ENCODE assay signal across 8 mouse cellular contexts in the genomic region with DNA sequence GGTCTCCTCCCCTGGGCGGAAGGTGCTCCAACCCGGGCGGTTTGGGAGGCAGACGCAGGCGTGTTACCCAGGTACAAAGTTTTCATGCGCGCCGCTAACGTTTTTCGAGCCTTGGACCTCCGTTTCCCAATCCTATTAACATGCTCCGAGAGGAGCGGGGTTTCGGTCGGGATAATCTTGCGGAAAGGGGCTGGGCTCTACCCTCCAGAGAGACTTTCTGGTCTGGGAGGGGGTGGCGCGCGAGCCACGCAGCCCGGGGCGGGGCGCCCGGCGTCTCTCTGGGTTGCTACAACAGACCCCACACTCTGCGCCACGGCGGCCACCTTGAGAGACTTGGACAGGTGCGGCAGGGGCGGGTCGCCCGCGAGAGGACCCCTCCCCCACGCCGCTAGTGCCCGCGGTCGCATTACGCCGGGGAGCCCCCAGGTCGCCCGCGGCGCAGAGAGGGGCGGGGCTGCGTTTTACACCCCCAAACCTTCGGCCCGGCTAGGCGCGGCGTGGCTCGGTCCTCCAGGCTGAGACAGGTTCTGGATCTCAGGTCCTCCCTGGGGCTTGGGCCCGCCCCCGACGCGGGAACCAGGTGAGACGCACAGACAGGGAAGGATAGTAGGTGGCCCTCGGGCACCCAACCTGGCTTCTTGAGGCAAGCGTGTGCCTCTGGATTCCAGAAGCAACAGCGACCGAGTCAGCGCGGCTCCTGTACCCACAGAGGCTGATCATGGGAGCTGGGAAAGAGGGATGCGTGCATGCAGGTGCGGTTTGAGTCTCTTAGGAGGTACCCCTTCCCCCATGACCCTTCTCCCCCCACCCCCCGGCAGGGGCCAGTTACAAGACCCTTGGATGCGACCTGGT. TPM values are rescaled to one million over a fixed set of nuclear protein-coding genes. Genes with fewer than 3 reads are reported as not detected.
DNase-seq lines count a peak whose midpoint lies in the region; ATAC-seq and TF ChIP-seq lines count a peak whose summit lies in the region.

No protein-coding gene starts in this region.

- peak; percentile 46 to 62 for DNase-seq in lung, adult 18-20 months
- DNase-seq in lung, postnatal 25 days (ENCODE audit: low spot score) = no peak
- DNase-seq in embryo, embryonic 10.5 days (ENCODE audit: low spot score) = peak; percentile 18
- no peak for DNase-seq in liver, embryonic 14.5 days (ENCODE audit: low read depth in 3 of 3, low spot score in 3 of 3)
- no peak for DNase-seq in thymus, adult 2 months

- peak overlapping the region; percentile 51 for H3K4me3 ChIP-seq in intestine, embryonic 15.5 days (replicated peaks)
- H3K4me3 ChIP-seq in liver, embryonic 14.5 days (ENCODE audit: insufficient read depth in 1 of 2, low read depth in 2 of 2, low read length in 2 of 2) = peak overlapping the region; percentile 24 to 48
- peak overlapping the region; percentile 52 for H3K4me3 ChIP-seq in neural tube, embryonic 15.5 days (replicated peaks)
- no peak overlapping the region for H3K4me3 ChIP-seq in thymus, adult 2 months (ENCODE audit: control insufficient read depth, insufficient read depth, low read length)

- no peaks in the 10 kb centered on the region for H3K9me3 ChIP-seq in intestine, embryonic 15.5 days
- H3K9me3 ChIP-seq in liver, embryonic 14.5 days (ENCODE audit: control insufficient read depth, low read length) = no peaks in the 10 kb centered on the region
- no peaks in the 10 kb centered on the region for H3K9me3 ChIP-seq in neural tube, embryonic 15.5 days (replicated peaks)

- H3K9ac ChIP-seq in intestine, embryonic 15.5 days = peak overlapping the region; percentile 22
- H3K9ac ChIP-seq in liver, embryonic 14.5 days (replicated peaks) = no peak overlapping the region
- H3K9ac ChIP-seq in neural tube, embryonic 15.5 days (replicated peaks) = peak overlapping the region; percentile 55

- peak; percentile 78 for ATAC-seq in intestine, embryonic 15.5 days
- peak; percentile 28; the same call in 1 of the 2 replicates for ATAC-seq in liver, embryonic 14.5 days (ENCODE audit: insufficient read depth)
- peak; percentile 61; the same call in 1 of the 2 replicates for ATAC-seq in neural tube, embryonic 15.5 days (ENCODE audit: low FRiP score)
- no peak for ATAC-seq in activated CD4-positive, CD25-positive, alpha-beta regulatory T cell, adult 4 months

- under 1% methylated on average over 67 of the region's 67 CpGs for WGBS in intestine, embryonic 15.5 days
- WGBS in liver, embryonic 14.5 days (ENCODE audit: insufficient replicate concordance) = 3% methylated on average over 67 of the region's 67 CpGs
- under 1% methylated on average over 67 of the region's 67 CpGs for WGBS in neural tube, embryonic 15.5 days
- WGBS in thymus, adult 2 months = 4% methylated on average over 67 of the region's 67 CpGs

- H3K4me1 ChIP-seq in intestine, embryonic 15.5 days (replicated peaks) = peaks cover 10% of the 10 kb centered on the region
- no peaks in the 10 kb centered on the region for H3K4me1 ChIP-seq in liver, embryonic 14.5 days (replicated peaks; ENCODE audit: control insufficient read depth in 2 of 2, insufficient read depth in 2 of 2, low read length in 1 of 2)
- H3K4me1 ChIP-seq in neural tube, embryonic 15.5 days = peaks cover 20% of the 10 kb centered on the region
- peaks cover 5% of the 10 kb centered on the region; the same call in 1 of the 2 replicates for H3K4me1 ChIP-seq in thymus, adult 2 months (replicated peaks; ENCODE audit: control insufficient read depth, insufficient read depth, low read length)

- TF ChIP-seq CTCF in liver, embryonic 14.5 days (IDR thresholded peaks at IDR 0.05; ENCODE audit: low read depth) = no peak
- no peak for TF ChIP-seq CTCF in thymus, adult 2 months (IDR thresholded peaks at IDR 0.05; ENCODE audit: borderline replicate concordance, control insufficient read depth, extremely low read depth, insufficient read depth, low read length, poor library complexity)

- peak overlapping the region; percentile 85 for H3K4me2 ChIP-seq in intestine, embryonic 15.5 days (replicated peaks)
- H3K4me2 ChIP-seq in liver, embryonic 14.5 days (ENCODE audit: low read depth) = peak overlapping the region; percentile 50
- peak overlapping the region; percentile 99 for H3K4me2 ChIP-seq in neural tube, embryonic 15.5 days

- no peak for TF ChIP-seq EP300 in liver, embryonic 14.5 days (IDR thresholded peaks at IDR 0.05; ENCODE audit: low read depth)

- H3K27me3 ChIP-seq in intestine, embryonic 15.5 days (replicated peaks) = peaks cover 53% of the 10 kb centered on the region
- peaks cover 21% of the 10 kb centered on the region for H3K27me3 ChIP-seq in liver, embryonic 14.5 days (ENCODE audit: control insufficient read depth, insufficient read depth, low read length)
- H3K27me3 ChIP-seq in neural tube, embryonic 15.5 days (replicated peaks) = peaks cover 64% of the 10 kb centered on the region
- H3K27me3 ChIP-seq in thymus, adult 2 months (ENCODE audit: control insufficient read depth, insufficient read depth, low read length) = peaks cover 5% of the 10 kb centered on the region

- no peaks in the 10 kb centered on the region for H3K36me3 ChIP-seq in intestine, embryonic 15.5 days
- H3K36me3 ChIP-seq in liver, embryonic 14.5 days (replicated peaks; ENCODE audit: control insufficient read depth, insufficient read depth, low read depth) = no peaks in the 10 kb centered on the region
- no peaks in the 10 kb centered on the region for H3K36me3 ChIP-seq in neural tube, embryonic 15.5 days
- H3K36me3 ChIP-seq in thymus, adult 2 months (ENCODE audit: control insufficient read depth, insufficient read depth, low read length) = no peaks in the 10 kb centered on the region

- TF ChIP-seq POLR2A in thymus, adult 2 months (IDR thresholded peaks at IDR 0.05; ENCODE audit: control insufficient read depth, extremely low read depth, insufficient read depth, low read length, poor library complexity) = no peak

- H3K27ac ChIP-seq in intestine, embryonic 15.5 days = 0 out of 2 replicates have a peak overlapping the region, but pooled peaks have one; percentile 23
- H3K27ac ChIP-seq in liver, embryonic 14.5 days = no peak overlapping the region
- no peak overlapping the region for H3K27ac ChIP-seq in neural tube, embryonic 15.5 days (replicated peaks)
- H3K27ac ChIP-seq in thymus, adult 2 months (ENCODE audit: control insufficient read depth, insufficient read depth, low read length) = no peak overlapping the region

RNA-seq across cellular contexts. Expression of a gene that starts 23.7 kb away (rescaled TPM):
- 0.99 and 1.1 TPM in 2 replicates for polyA plus RNA-seq in intestine, embryonic 15.5 days (2015; fragmentation: Nextera tagmentation; extraction: Ambion mirVana)
- 0.35 and 0.47 TPM in 2 replicates for polyA plus RNA-seq in liver, embryonic 14.5 days (2012; rRNA removed)
- polyA plus RNA-seq in liver, embryonic 14.5 days (2014; fragmentation: Nextera tagmentation; extraction: Ambion mirVana) = 0.17 and 0.27 TPM in 2 replicates
- 8.8 and 9.8 TPM in 2 replicates for polyA plus RNA-seq in neural tube, embryonic 15.5 days (2015; fragmentation: Nextera tagmentation; extraction: Ambion mirVana)
- under 1 TPM in 1 of 2 experiments, not detected in 1; 0.11 TPM for polyA plus RNA-seq in activated CD4-positive, CD25-positive, alpha-beta regulatory T cell, adult 4 months (2017; shearing (Covaris generic))
- 1.8 and 2.8 TPM in 2 replicates for polyA plus RNA-seq in thymus, adult 2 months (2012; rRNA removed)

Comparison
In these comparisons a context has a peak if more than half of its experiments do, and no peak if none do; other contexts are left out.
1. DNase-seq: peak in lung, adult 18-20 months (2 of 2) and embryo, embryonic 10.5 days (single experiment); none in lung, postnatal 25 days (single experiment), liver, embryonic 14.5 days (0 of 3) and thymus, adult 2 months (single experiment).
2. Peak in every context shown above with its lines, with median percentiles within 50 percentile points of each other: H3K4me2 ChIP-seq.